Mouse (Mus musculus): Measurements from ENCODE around the gene Dusp10.

Dusp10 gene

GRCm38 (mm10) chr1:184013106-184013505, at the start of gene Dusp10:
Dusp10 (plus strand) TSS chr1:184013302.
- DNase-seq (ENCODE audit: low spot score): no peak

- DNase-seq (ENCODE audit: low spot score): no peak
Measured at GRCm38 (mm10) chr1:183965341-183965740, 47.8 kb upstream of the Dusp10 start.

GRCm38 (mm10) chr1:183969265-183969664, 43.8 kb upstream of the Dusp10 start:
- DNase-seq (ENCODE audit: low spot score): no peak

GRCm38 (mm10) chr1:183979814-183980243, 33.3 kb upstream of the Dusp10 start:
- DNase-seq (ENCODE audit: low spot score): no peak

- no peak for DNase-seq (ENCODE audit: low spot score)
Measured at GRCm38 (mm10) chr1:183982108-183982507, 31.0 kb upstream of the Dusp10 start.

GRCm38 (mm10) chr1:183987711-183988245, 25.3 kb upstream of the Dusp10 start:
- DNase-seq (ENCODE audit: low spot score): no peak

- no peak for DNase-seq (ENCODE audit: low spot score)
Measured at GRCm38 (mm10) chr1:183991921-183992320, 21.2 kb upstream of the Dusp10 start.

GRCm38 (mm10) chr1:183997207-183997606, 15.9 kb upstream of the Dusp10 start:
- no peak for DNase-seq (ENCODE audit: low spot score)

GRCm38 (mm10) chr1:184002470-184002869, 10.6 kb upstream of the Dusp10 start:
- no peak for DNase-seq (ENCODE audit: low spot score)

- no peak for DNase-seq (ENCODE audit: low spot score)
Measured at GRCm38 (mm10) chr1:184004311-184004710, 8.8 kb upstream of the Dusp10 start.

GRCm38 (mm10) chr1:184005315-184006058, 7.6 kb upstream of the Dusp10 start:
- DNase-seq (ENCODE audit: low spot score): no peak

- DNase-seq (ENCODE audit: low spot score): no peak
Measured at GRCm38 (mm10) chr1:184006086-184006485, 7.0 kb upstream of the Dusp10 start.

- DNase-seq (ENCODE audit: low spot score): no peak
Measured at GRCm38 (mm10) chr1:184011311-184011710, 1.8 kb upstream of the Dusp10 start.

- no peak for DNase-seq (ENCODE audit: low spot score)
Measured at GRCm38 (mm10) chr1:184014091-184014490, 989 bp downstream of the Dusp10 start.

- DNase-seq (ENCODE audit: low spot score): no peak
Measured at GRCm38 (mm10) chr1:184015995-184016730, 3.1 kb downstream of the Dusp10 start.

GRCm38 (mm10) chr1:184017606-184018005, 4.5 kb downstream of the Dusp10 start:
- DNase-seq (ENCODE audit: low spot score): no peak

GRCm38 (mm10) chr1:184019042-184019721, 6.1 kb downstream of the Dusp10 start:
- no peak for DNase-seq (ENCODE audit: low spot score)

- no peak for DNase-seq (ENCODE audit: low spot score)
Measured at GRCm38 (mm10) chr1:184019722-184020107, 6.6 kb downstream of the Dusp10 start.

GRCm38 (mm10) chr1:184023971-184024370, 10.9 kb downstream of the Dusp10 start:
- DNase-seq (ENCODE audit: low spot score): no peak

GRCm38 (mm10) chr1:184024631-184025030, 11.5 kb downstream of the Dusp10 start:
- no peak for DNase-seq (ENCODE audit: low spot score)

GRCm38 (mm10) chr1:184025079-184025478, 12.0 kb downstream of the Dusp10 start:
- no peak for DNase-seq (ENCODE audit: low spot score)

GRCm38 (mm10) chr1:184027039-184027438, 13.9 kb downstream of the Dusp10 start:
- DNase-seq (ENCODE audit: low spot score): no peak

Measured in urinary bladder, postnatal 14 days (tissue).